Mouse (Mus musculus) duodenum, adult 2 months (tissue): ENCODE data around the gene Aplp2. TPM values are rescaled to one million over a fixed set of nuclear protein-coding genes. Genes with fewer than 3 reads are reported as not detected.

ENCODE experiments used
- polyA plus RNA-seq: library from polyadenylated mRNA; depleted of rRNA; stranded (reverse); fragments of >200 nt; gene quantifications from 2 replicates; pipeline ENCODE4 v1.2.3, GENCODE M21; 2012; ENCODE audit warnings: low replicate concordance; rRNA removed

Aplp2 gene
- 88.8 and 107 TPM in 2 replicates for polyA plus RNA-seq

GRCm38 (mm10) chr9:31211690-31212499 lies at the start of gene Aplp2:
Aplp2 (minus strand) TSS chr9:31211815.

GRCm38 (mm10) chr9:31131205-31131968 lies 80.2 kb downstream of the Aplp2 start, which contains the start of gene St14:
St14 (minus strand) TSS chr9:31131853.

Other genes starting within 250 kb of the Aplp2 start
- gene Zbtb44, start 181.2 kb downstream of the Aplp2 start, polyA plus RNA-seq, result 5.8 and 6.4 TPM in 2 replicates
- gene St14, start 80.0 kb downstream of the Aplp2 start, polyA plus RNA-seq, result 122 and 214 TPM in 2 replicates
- gene Prdm10, start 68.7 kb upstream of the Aplp2 start, polyA plus RNA-seq, result 3.7 and 6.6 TPM in 2 replicates
- gene Nfrkb, start 174.4 kb upstream of the Aplp2 start, polyA plus RNA-seq, result 8.5 and 12.8 TPM in 2 replicates